Mouse (Mus musculus) midbrain, embryonic 12.5 days (tissue): ENCODE results near the gene Csf3r. TPM values are rescaled to one million over a fixed set of nuclear protein-coding genes. Genes with fewer than 3 reads are reported as not detected.
"Not testable (repeated sequence)": the region's sequence is repeated elsewhere in the genome, so short reads cannot be mapped to it uniquely, and the experiment has no call there.

Experiments used
- ATAC-seq: fragments of 200-750 bp; cut with Nextera tagmentation; 2 replicates; pipeline ENCODE4 v1.8.0; 2017; ENCODE audit warnings: low read depth, moderate TSS enrichment, moderate library complexity; ENCODE audit not compliant: low FRiP score
- H3K27ac ChIP-seq: fragments of 300-500 bp; sonication (generic); replicated peaks from 2 replicates; pipeline ENCODE4 v1.5.1; 2016; ENCODE audit warnings: mild to moderate bottlenecking
- H3K27me3 ChIP-seq: fragments of 300-500 bp; sonication (generic); 2 replicates; pipeline ENCODE4 v1.6.1; 2016; ENCODE audit warnings: mild to moderate bottlenecking
- H3K36me3 ChIP-seq: fragments of 300-500 bp; sonication (generic); 2 replicates; pipeline ENCODE4 v1.6.1; 2016
- H3K4me1 ChIP-seq: fragments of 300-500 bp; sonication (generic); 2 replicates; pipeline ENCODE4 v1.6.1; 2016
- H3K4me2 ChIP-seq: fragments of 300-500 bp; sonication (generic); replicated peaks from 2 replicates; pipeline ENCODE4 v1.6.1; 2016; ENCODE audit warnings: mild to moderate bottlenecking, moderate library complexity
- H3K4me3 ChIP-seq: fragments of 300-500 bp; sonication (generic); 2 replicates; pipeline ENCODE4 v1.5.1; 2016; ENCODE audit warnings: mild to moderate bottlenecking
- H3K9ac ChIP-seq: fragments of 300-500 bp; sonication (generic); replicated peaks from 2 replicates; pipeline ENCODE4 v1.6.1; 2016; ENCODE audit warnings: mild to moderate bottlenecking, moderate library complexity
- H3K9me3 ChIP-seq: fragments of 300-500 bp; sonication (generic); 2 replicates; pipeline ENCODE4 v1.6.1; 2016; ENCODE audit warnings: mild to moderate bottlenecking
- WGBS: fragments of 180-500 bp; shearing (Covaris S2); methylation state at CpG from one replicate; pipeline ENCODE4 v1.1.7; 2016; 5-methylcytosine and 5-hydroxymethylcytosine counted together
- polyA plus RNA-seq: library from polyadenylated mRNA; unstranded; fragments of >200 nt; fragmentation: Nextera tagmentation; extraction: Ambion mirVana; gene quantifications from 2 replicates; pipeline ENCODE4 v1.2.1, GENCODE M21; 2016

The Csf3r gene
- 0.21 and 0.50 TPM in 2 replicates for polyA plus RNA-seq

- no peak for ATAC-seq
- 66% methylated on average over 16 of the region's 16 CpGs for WGBS
- Histone ChIP-seq H3K4me3 (no peak within 1 kb of the TSS), H3K9me3 (no peaks in the 10 kb centered on the region), H3K36me3 (no peaks in the 10 kb centered on the region), H3K9ac (no peak within 1 kb of the TSS), H3K27ac (no peak within 1 kb of the TSS), H3K27me3 (no peaks in the 10 kb centered on the region), H3K4me2 (no peak within 1 kb of the TSS), H3K4me1 (no peaks in the 10 kb centered on the region)
Observed at GRCm38 (mm10) chr4:126024303-126024900, at the start of gene Csf3r. TSS of gene Csf3r (plus strand) at chr4:126024550.

- ATAC-seq: no peak
- no peaks in the 10 kb centered on the region for H3K9me3 ChIP-seq
- no peaks in the 10 kb centered on the region for H3K36me3 ChIP-seq
- no peak overlapping the region for H3K27ac ChIP-seq
- peaks cover 20% of the 10 kb centered on the region for H3K4me1 ChIP-seq
- H3K4me3 ChIP-seq: no peak overlapping the region
- WGBS: 70% methylated on average over 9 of the region's 9 CpGs
- H3K9ac ChIP-seq: no peak overlapping the region
- H3K4me2 ChIP-seq: no peak overlapping the region
- H3K27me3 ChIP-seq: 0 out of 2 replicates have a peak, but pooled peaks cover 4% of the 10 kb centered on the region
Observed at GRCm38 (mm10) chr4:125977768-125978167, 46.6 kb upstream of the Csf3r start.

- Histone ChIP-seq H3K4me3 (no peak overlapping the region), H3K9ac (no peak overlapping the region), H3K9me3 (no peaks in the 10 kb centered on the region), H3K27me3 (no peaks in the 10 kb centered on the region), H3K4me1 (no peaks in the 10 kb centered on the region), H3K36me3 (no peaks in the 10 kb centered on the region), H3K4me2 (no peak overlapping the region), H3K27ac (no peak overlapping the region)
- 72% methylated on average over 8 of the region's 8 CpGs for WGBS
- no peak for ATAC-seq
Observed at GRCm38 (mm10) chr4:125983279-125983678, 41.1 kb upstream of the Csf3r start.

- 38% methylated on average over 2 of the region's 2 CpGs for WGBS
- not testable (repeated sequence) for H3K9me3 ChIP-seq, ATAC-seq
Observed at GRCm38 (mm10) chr4:125985703-125986102, 38.6 kb upstream of the Csf3r start.

GRCm38 (mm10) chr4:125987071-125987470 lies 37.3 kb upstream of the Csf3r start:
- H3K9ac ChIP-seq: no peak overlapping the region
- 0 out of 2 replicates have a peak, but pooled peaks cover 8% of the 10 kb centered on the region for H3K4me1 ChIP-seq
- H3K4me2 ChIP-seq: no peak overlapping the region
- no peaks in the 10 kb centered on the region for H3K9me3 ChIP-seq
- H3K4me3 ChIP-seq: no peak overlapping the region
- no peak overlapping the region for H3K27ac ChIP-seq
- no peaks in the 10 kb centered on the region for H3K36me3 ChIP-seq
- H3K27me3 ChIP-seq: peaks cover 6% of the 10 kb centered on the region; the same call in 1 of the 2 replicates
- 84% methylated on average over 3 of the region's 3 CpGs for WGBS
- no peak for ATAC-seq

More at GRCm38 (mm10) chr4:125985703-125986102, 38.6 kb upstream of the Csf3r start:
- H3K4me3 ChIP-seq, H3K27ac ChIP-seq, H3K9ac ChIP-seq, H3K27me3 ChIP-seq, H3K4me2 ChIP-seq, H3K36me3 ChIP-seq, H3K4me1 ChIP-seq: not testable (repeated sequence)

GRCm38 (mm10) chr4:125989061-125989460 lies 35.3 kb upstream of the Csf3r start:
- Histone ChIP-seq H3K27me3 (peaks cover 9% of the 10 kb centered on the region; the same call in 1 of the 2 replicates), H3K36me3 (no peaks in the 10 kb centered on the region), H3K27ac (no peak overlapping the region), H3K9me3 (no peaks in the 10 kb centered on the region), H3K4me3 (no peak overlapping the region), H3K9ac (no peak overlapping the region), H3K4me2 (no peak overlapping the region), H3K4me1 (0 out of 2 replicates have a peak, but pooled peaks cover 8% of the 10 kb centered on the region)
- 57% methylated on average over 11 of the region's 11 CpGs for WGBS
- no peak for ATAC-seq

- WGBS: 20% methylated on average over 6 of the region's 7 CpGs
- Histone ChIP-seq H3K27me3 (peaks cover 9% of the 10 kb centered on the region; the same call in 1 of the 2 replicates), H3K9me3 (no peaks in the 10 kb centered on the region), H3K4me1 (0 out of 2 replicates have a peak, but pooled peaks cover 8% of the 10 kb centered on the region), H3K36me3 (no peaks in the 10 kb centered on the region), H3K9ac (no peak overlapping the region), H3K4me2 (no peak overlapping the region), H3K27ac (no peak overlapping the region), H3K4me3 (no peak overlapping the region)
- ATAC-seq: no peak
Observed at GRCm38 (mm10) chr4:125990143-125990542, 34.2 kb upstream of the Csf3r start.

- ATAC-seq: no peak
- Histone ChIP-seq H3K4me2 (no peak overlapping the region), H3K9ac (no peak overlapping the region), H3K27ac (no peak overlapping the region), H3K4me3 (no peak overlapping the region), H3K36me3 (no peaks in the 10 kb centered on the region), H3K9me3 (peaks cover 3% of the 10 kb centered on the region; the same call in 1 of the 2 replicates), H3K27me3 (peaks cover 9% of the 10 kb centered on the region; the same call in 1 of the 2 replicates), H3K4me1 (0 out of 2 replicates have a peak, but pooled peaks cover 8% of the 10 kb centered on the region)
- 84% methylated on average over 3 of the region's 3 CpGs for WGBS
Observed at GRCm38 (mm10) chr4:125992206-125992605, 32.1 kb upstream of the Csf3r start.

GRCm38 (mm10) chr4:125992906-125993305 lies 31.4 kb upstream of the Csf3r start:
- 42% methylated on average over 2 of the region's 2 CpGs for WGBS
- H3K4me3 ChIP-seq: no peak overlapping the region
- H3K36me3 ChIP-seq: no peaks in the 10 kb centered on the region
- H3K4me2 ChIP-seq: no peak overlapping the region
- H3K9ac ChIP-seq: no peak overlapping the region
- H3K9me3 ChIP-seq: peaks cover 10% of the 10 kb centered on the region
- H3K4me1 ChIP-seq: 0 out of 2 replicates have a peak, but pooled peaks cover 8% of the 10 kb centered on the region
- peaks cover 9% of the 10 kb centered on the region; the same call in 1 of the 2 replicates for H3K27me3 ChIP-seq
- no peak for ATAC-seq
- H3K27ac ChIP-seq: no peak overlapping the region

GRCm38 (mm10) chr4:125996576-125996975 lies 27.8 kb upstream of the Csf3r start:
- no peak for ATAC-seq
- Histone ChIP-seq H3K4me3 (no peak overlapping the region), H3K9ac (no peak overlapping the region), H3K9me3 (peaks cover 20% of the 10 kb centered on the region), H3K4me2 (no peak overlapping the region), H3K27me3 (0 out of 2 replicates have a peak, but pooled peaks cover 3% of the 10 kb centered on the region), H3K36me3 (no peaks in the 10 kb centered on the region), H3K4me1 (no peaks in the 10 kb centered on the region), H3K27ac (no peak overlapping the region)
- 23% methylated on average over 4 of the region's 4 CpGs for WGBS

- 90% methylated on average over 2 of the region's 2 CpGs for WGBS
- H3K4me1 ChIP-seq: no peaks in the 10 kb centered on the region
- H3K4me2 ChIP-seq: no peak overlapping the region
- no peak overlapping the region for H3K4me3 ChIP-seq
- H3K36me3 ChIP-seq: no peaks in the 10 kb centered on the region
- 0 out of 2 replicates have a peak, but pooled peaks cover 3% of the 10 kb centered on the region for H3K27me3 ChIP-seq
- no peak for ATAC-seq
- H3K27ac ChIP-seq: no peak overlapping the region
- H3K9ac ChIP-seq: no peak overlapping the region
- H3K9me3 ChIP-seq: peaks cover 20% of the 10 kb centered on the region
Observed at GRCm38 (mm10) chr4:125997826-125998225, 26.5 kb upstream of the Csf3r start.

GRCm38 (mm10) chr4:126001311-126002199 lies 22.8 kb upstream of the Csf3r start:
- Histone ChIP-seq H3K4me3 (no peak overlapping the region), H3K4me2 (no peak overlapping the region), H3K27me3 (no peaks in the 10 kb centered on the region), H3K27ac (no peak overlapping the region), H3K9me3 (peaks cover 20% of the 10 kb centered on the region), H3K36me3 (no peaks in the 10 kb centered on the region), H3K4me1 (no peaks in the 10 kb centered on the region), H3K9ac (no peak overlapping the region)
- 90% methylated on average over 12 of the region's 12 CpGs for WGBS
- ATAC-seq: no peak
